Mouse (Mus musculus) forelimb bud, embryonic 11.5 days (tissue): Measurements from ENCODE around the gene Aldh5a1.

Experiments
- DNase-seq: peaks from one replicate; pipeline ENCODE4 v3.0.0-alpha.2; 2012; ENCODE audit warnings: low read depth, low spot score

Gene Aldh5a1

GRCm38 (mm10) chr13:24866430-24867402 is 70.7 kb downstream of the Aldh5a1 start:
- no peak for DNase-seq

GRCm38 (mm10) chr13:24862520-24862919 is 74.9 kb downstream of the Aldh5a1 start:
- DNase-seq = no peak

GRCm38 (mm10) chr13:24862021-24862420 is 75.4 kb downstream of the Aldh5a1 start:
- no peak for DNase-seq

- no peak for DNase-seq
Observed at GRCm38 (mm10) chr13:24861084-24861483, 76.4 kb downstream of the Aldh5a1 start.

DNA sequence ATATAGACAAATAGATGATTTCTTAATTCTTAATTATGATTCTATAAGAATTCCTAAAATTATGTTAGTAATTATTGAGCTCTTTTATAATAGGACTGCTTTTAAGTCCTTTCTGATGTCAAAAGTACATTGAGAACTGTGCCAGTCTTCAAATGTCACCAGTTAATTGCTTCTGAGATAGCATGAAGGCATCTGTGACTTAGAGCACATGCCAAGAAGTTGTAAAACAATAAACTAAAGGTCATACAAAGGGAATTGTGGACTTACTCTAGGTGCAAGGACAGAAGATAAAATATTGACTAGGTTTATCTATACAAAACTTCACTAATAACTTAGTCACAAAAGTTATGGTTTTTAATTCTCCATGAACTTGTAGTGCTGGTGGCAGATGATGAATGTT is 78.3 kb downstream of the Aldh5a1 start:
- DNase-seq = no peak
